Mouse (Mus musculus) MEL (cell line): ENCODE measurements at regions not wholly inside any gene's neighbourhood (a gene's known extent, or its start where the extent isn't known, plus 50 kb on each side); places are given as distances from the start of the nearest gene placed in this dataset.

Source experiments
- DNase-seq: peaks from one replicate; pipeline ENCODE4 v3.0.0; 2011; ENCODE audit warnings: low read depth, low spot score
- H3K27ac ChIP-seq: 2 replicates; pipeline ENCODE4 v1.5.1; 2012; ENCODE audit warnings: low read depth, mild to moderate bottlenecking, control low read depth, low read length, moderate library complexity; ENCODE audit not compliant: control insufficient read depth
- H3K27me3 ChIP-seq, 2 experiments: fragments of 150-350 bp in 1 of 2; sonication (generic) in 1 of 2; 2 replicates each; pipeline ENCODE4 v1.6.1; 2012; ENCODE audit warnings: low read length in 2 of 2, mild to moderate bottlenecking in 2 of 2, improper control_type of control experiment in 1 of 2, moderate library complexity in 1 of 2; ENCODE audit not compliant: insufficient read depth in 2 of 2, control insufficient read depth in 1 of 2
- H3K36me3 ChIP-seq, 2 experiments: 2 replicates each; pipeline ENCODE4 v1.6.1; 2012 to 2014; ENCODE audit warnings: low read length in 2 of 2, improper control_type of control experiment in 1 of 2, inconsistent platforms in 1 of 2, mild to moderate bottlenecking in 1 of 2; ENCODE audit not compliant: insufficient read depth in 2 of 2, control insufficient read depth in 1 of 2
- H3K4me1 ChIP-seq, 2 experiments: fragments of 150-350 bp in 1 of 2; sonication (generic) in 1 of 2; 2 replicates each; pipeline ENCODE4 v1.6.1; 2012; ENCODE audit warnings: low read length in 2 of 2, improper control_type of control experiment in 1 of 2, mild to moderate bottlenecking in 1 of 2; ENCODE audit not compliant: insufficient read depth in 2 of 2, control insufficient read depth in 1 of 2
- H3K4me3 ChIP-seq, 2 experiments: fragments of 150-350 bp in 1 of 2; sonication (generic) in 1 of 2; 2 replicates each; pipeline ENCODE4 v1.5.1; 2012; ENCODE audit warnings: low read depth in 2 of 2, low read length in 2 of 2, mild to moderate bottlenecking in 2 of 2, moderate library complexity in 2 of 2, control low read depth in 1 of 2, improper control_type of control experiment in 1 of 2; ENCODE audit not compliant: control insufficient read depth in 1 of 2, insufficient read depth in 1 of 2
- H3K79me2 ChIP-seq: 2 replicates; pipeline ENCODE4 v1.6.1; 2012; ENCODE audit warnings: mild to moderate bottlenecking, low read length, moderate library complexity; ENCODE audit not compliant: control insufficient read depth, poor library complexity, insufficient read depth
- H3K9ac ChIP-seq: 2 replicates; pipeline ENCODE4 v1.6.1; 2012; ENCODE audit warnings: low read depth, mild to moderate bottlenecking, control low read depth, low read length, moderate library complexity; ENCODE audit not compliant: control insufficient read depth, poor library complexity, severe bottlenecking
- H3K9me3 ChIP-seq: fragments of 150-350 bp; sonication (generic); replicated peaks from 2 replicates; pipeline ENCODE4 v1.6.1; 2012; ENCODE audit warnings: mild to moderate bottlenecking, low read length, improper control_type of control experiment, moderate library complexity; ENCODE audit not compliant: insufficient read depth
- CHD1 ChIP-seq: IDR thresholded peaks from 2 replicates; pipeline ENCODE4 v1.6.1; 2012; ENCODE audit warnings: low read depth, mild to moderate bottlenecking, inconsistent platforms, low read length, improper control_type of control experiment
- CHD2 ChIP-seq: IDR thresholded peaks from 2 replicates; pipeline ENCODE4 v1.6.1; 2011; ENCODE audit warnings: low read length, improper control_type of control experiment
- E2F4 ChIP-seq: IDR thresholded peaks from 2 replicates; pipeline ENCODE4 v1.6.1; 2011; ENCODE audit warnings: low read depth, low read length, improper control_type of control experiment, borderline replicate concordance
- EP300 ChIP-seq, 2 experiments: IDR thresholded peaks; 2 replicates each; pipeline ENCODE4 v1.6.1; 2011; ENCODE audit warnings: improper control_type of control experiment in 2 of 2, low read length in 2 of 2, low read depth in 1 of 2, mild to moderate bottlenecking in 1 of 2
- ETS1 ChIP-seq: IDR thresholded peaks from 2 replicates; pipeline ENCODE4 v1.6.1; 2012; ENCODE audit warnings: low read depth, mild to moderate bottlenecking, inconsistent platforms, low read length, improper control_type of control experiment, moderate library complexity
- JUND ChIP-seq: IDR thresholded peaks from 2 replicates; pipeline ENCODE4 v1.6.1; 2011; ENCODE audit warnings: low read depth, mild to moderate bottlenecking, improper control_type of control experiment, low read length
- KAT2A ChIP-seq: conservative IDR thresholded peaks from 2 replicates; pipeline ENCODE4 v1.6.1; 2012; ENCODE audit warnings: low read depth, low read length, improper control_type of control experiment, inconsistent platforms
- MAFK ChIP-seq: IDR thresholded peaks from 2 replicates; pipeline ENCODE4 v1.6.1; 2011; ENCODE audit warnings: low read depth, mild to moderate bottlenecking, low read length, improper control_type of control experiment, borderline replicate concordance
- MAZ ChIP-seq: IDR thresholded peaks from 2 replicates; pipeline ENCODE4 v1.6.1; 2012; ENCODE audit warnings: low read depth, mild to moderate bottlenecking, inconsistent platforms, low read length, improper control_type of control experiment
- MEF2A ChIP-seq: IDR thresholded peaks from 2 replicates; pipeline ENCODE4 v1.6.1; 2014; ENCODE audit warnings: low read depth, mild to moderate bottlenecking, inconsistent platforms, low read length, improper control_type of control experiment; ENCODE audit not compliant: poor library complexity, insufficient replicate concordance, severe bottlenecking; ENCODE audit errors: extremely low read depth
- MXI1 ChIP-seq: IDR thresholded peaks from 2 replicates; pipeline ENCODE4 v1.6.1; 2011; ENCODE audit warnings: mild to moderate bottlenecking, low read depth, low read length, improper control_type of control experiment
- NRF1 ChIP-seq: IDR thresholded peaks from 2 replicates; pipeline ENCODE4 v1.6.1; 2014; ENCODE audit warnings: low read depth, mild to moderate bottlenecking, inconsistent platforms, low read length, improper control_type of control experiment, moderate library complexity; ENCODE audit not compliant: poor library complexity, insufficient read depth, severe bottlenecking
- SMC3 ChIP-seq: IDR thresholded peaks from 2 replicates; pipeline ENCODE4 v1.6.1; 2011; ENCODE audit warnings: low read depth, low read length, improper control_type of control experiment
- TCF12 ChIP-seq: IDR thresholded peaks from 2 replicates; pipeline ENCODE4 v1.6.1; 2014; ENCODE audit warnings: low read depth, mild to moderate bottlenecking, inconsistent platforms, low read length, improper control_type of control experiment, moderate library complexity
- UBTF ChIP-seq: IDR thresholded peaks from 2 replicates; pipeline ENCODE4 v1.6.1; 2012; ENCODE audit warnings: low read depth, mild to moderate bottlenecking, inconsistent platforms, low read length, improper control_type of control experiment, moderate library complexity, borderline replicate concordance; ENCODE audit not compliant: insufficient read depth
- USF1 ChIP-seq: IDR thresholded peaks from 2 replicates; pipeline ENCODE4 v1.6.1; 2014; ENCODE audit warnings: low read depth, mild to moderate bottlenecking, inconsistent platforms, low read length, improper control_type of control experiment, moderate library complexity

DNA sequence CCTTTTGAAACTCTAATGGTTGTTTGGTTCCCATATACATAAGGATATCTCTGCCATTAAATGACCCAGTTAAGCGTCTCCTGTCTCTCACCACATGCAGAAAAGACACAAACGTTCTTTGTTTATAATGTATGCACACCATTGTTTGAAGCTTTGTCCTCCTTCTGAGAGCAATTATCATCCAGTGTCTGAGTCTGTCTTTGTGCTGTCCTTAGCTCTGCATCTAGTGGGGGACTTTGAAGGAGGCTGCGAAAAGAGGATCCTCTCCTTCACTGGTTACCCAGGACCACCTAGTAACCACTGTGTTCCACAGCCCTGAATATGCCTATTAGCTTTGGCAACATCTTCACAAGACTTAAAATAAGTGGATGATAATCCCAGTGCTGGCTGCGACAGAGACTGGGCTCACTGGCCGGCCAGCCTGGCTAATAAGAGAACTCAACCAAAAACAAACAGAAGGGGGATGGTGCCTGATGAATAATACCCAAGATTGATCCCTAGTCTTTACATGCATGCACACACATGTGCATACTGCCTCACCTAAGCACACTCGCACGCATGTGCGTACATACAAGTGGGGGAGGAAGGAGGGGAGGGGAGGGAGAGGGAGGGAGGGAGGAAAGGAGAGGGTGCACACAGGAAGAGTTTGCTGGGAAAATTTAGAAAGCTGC lies 93.5 kb upstream of the Cxcr4 start:
- H3K27ac ChIP-seq: no peak overlapping the region
- H3K79me2 ChIP-seq: no peaks in the 10 kb centered on the region
- DNase-seq: no peak
- H3K9ac ChIP-seq: no peak overlapping the region
- TF ChIP-seq CHD1 (no peak), EP300 (IDR thresholded peaks at IDR 0.05; ENCODE audit: low read depth in 1 of 2, low read length in 2 of 2) (no peak), MAZ (no peak), MXI1 (no peak), MEF2A (no peak), USF1 (no peak), JUND (no peak)
- no peak overlapping the region for H3K4me3 ChIP-seq
- H3K27me3 ChIP-seq: no peaks in the 10 kb centered on the region
- no peaks in the 10 kb centered on the region for H3K4me1 ChIP-seq
- no peaks in the 10 kb centered on the region for H3K9me3 ChIP-seq
- H3K36me3 ChIP-seq: no peaks in the 10 kb centered on the region

GRCm38 (mm10) chr1:128682942-128683341 lies 90.8 kb upstream of the Cxcr4 start:
- Histone ChIP-seq H3K4me1 (no peaks in the 10 kb centered on the region), H3K36me3 (no peaks in the 10 kb centered on the region), H3K9me3 (no peaks in the 10 kb centered on the region), H3K4me3 (no peak overlapping the region), H3K27me3 (no peaks in the 10 kb centered on the region), H3K27ac (no peak overlapping the region), H3K79me2 (no peaks in the 10 kb centered on the region), H3K9ac (no peak overlapping the region)
- no peak for DNase-seq
- no peak for TF ChIP-seq KAT2A
- TF ChIP-seq MAFK: no peak
- no peak for TF ChIP-seq SMC3
- TF ChIP-seq CHD2: no peak
- no peak for TF ChIP-seq NRF1
- no peak for TF ChIP-seq TCF12
- TF ChIP-seq CHD1: no peak
- no peak for TF ChIP-seq UBTF
- no peak for TF ChIP-seq E2F4
- TF ChIP-seq ETS1: no peak
